Mouse (Mus musculus): ENCODE results near the gene Ankrd42. TPM values are rescaled to one million over a fixed set of nuclear protein-coding genes. Genes with fewer than 3 reads are reported as not detected.

The Ankrd42 gene
- total and polyA plus RNA-seq, 3 experiments, result 1.1 to 1.4 TPM; not detected in 1

GRCm38 (mm10) chr7:92658050-92658449, 21.1 kb upstream of the Ankrd42 start:
- Histone ChIP-seq H3K27ac (ENCODE audit: control insufficient read depth, low read depth, low read length) (no peak overlapping the region), H3K27me3 (ENCODE audit: control insufficient read depth in 1 of 2, insufficient read depth in 2 of 2, low read length in 2 of 2) (no peaks in the 10 kb centered on the region), H3K4me3 (ENCODE audit: control insufficient read depth in 1 of 2, insufficient read depth in 1 of 2, low read depth in 2 of 2, low read length in 2 of 2) (no peak overlapping the region), H3K9me3 (replicated peaks; ENCODE audit: insufficient read depth, low read length) (no peaks in the 10 kb centered on the region), H3K4me1 (ENCODE audit: control insufficient read depth in 1 of 2, insufficient read depth in 2 of 2, low read length in 2 of 2) (no peaks in the 10 kb centered on the region), H3K9ac (ENCODE audit: control insufficient read depth, low read depth, low read length, poor library complexity, severe bottlenecking) (no peak overlapping the region), H3K36me3 (ENCODE audit: control insufficient read depth in 1 of 2, insufficient read depth in 2 of 2, low read length in 2 of 2) (peaks cover 19 to 49% of the 10 kb centered on the region in 2 experiments), H3K79me2 (ENCODE audit: control insufficient read depth, insufficient read depth, low read length, poor library complexity) (peaks cover 24% of the 10 kb centered on the region)
- DNase-seq (ENCODE audit: low read depth, low spot score), result no peak
- TF ChIP-seq MAZ (IDR thresholded peaks at IDR 0.05; ENCODE audit: low read depth, low read length) (no peak), ZC3H11A (IDR thresholded peaks at IDR 0.05; ENCODE audit: low read depth, low read length) (no peak), MEF2A (IDR thresholded peaks at IDR 0.05; ENCODE audit: extremely low read depth, insufficient replicate concordance, low read depth, low read length, poor library complexity, severe bottlenecking) (no peak), USF2 (IDR thresholded peaks at IDR 0.05; ENCODE audit: borderline replicate concordance in 1 of 2, insufficient read depth in 1 of 2, low read depth in 1 of 2, low read length in 2 of 2) (no peak), TBP (IDR thresholded peaks at IDR 0.05; ENCODE audit: low read depth, low read length) (no peak), TCF12 (IDR thresholded peaks at IDR 0.05; ENCODE audit: low read depth, low read length) (no peak), CHD1 (IDR thresholded peaks at IDR 0.05; ENCODE audit: low read depth, low read length) (no peak)

GRCm38 (mm10) chr7:92656386-92656785, 19.4 kb upstream of the Ankrd42 start:
- Histone ChIP-seq H3K4me3 (ENCODE audit: control insufficient read depth in 1 of 2, insufficient read depth in 1 of 2, low read depth in 2 of 2, low read length in 2 of 2) (no peak overlapping the region), H3K27me3 (ENCODE audit: control insufficient read depth in 1 of 2, insufficient read depth in 2 of 2, low read length in 2 of 2) (no peaks in the 10 kb centered on the region), H3K79me2 (ENCODE audit: control insufficient read depth, insufficient read depth, low read length, poor library complexity) (peaks cover 21% of the 10 kb centered on the region), H3K27ac (ENCODE audit: control insufficient read depth, low read depth, low read length) (no peak overlapping the region), H3K36me3 (ENCODE audit: control insufficient read depth in 1 of 2, insufficient read depth in 2 of 2, low read length in 2 of 2) (peaks cover 17 to 45% of the 10 kb centered on the region in 2 experiments), H3K4me1 (ENCODE audit: control insufficient read depth in 1 of 2, insufficient read depth in 2 of 2, low read length in 2 of 2) (no peaks in the 10 kb centered on the region; a peak in 1 of 4 replicates), H3K9me3 (replicated peaks; ENCODE audit: insufficient read depth, low read length) (no peaks in the 10 kb centered on the region), H3K9ac (ENCODE audit: control insufficient read depth, low read depth, low read length, poor library complexity, severe bottlenecking) (no peak overlapping the region)
- no peak for DNase-seq (ENCODE audit: low read depth, low spot score)
- no peak for TF ChIP-seq MAX (IDR thresholded peaks at IDR 0.05; ENCODE audit: low read length)
- TF ChIP-seq NELFE (IDR thresholded peaks at IDR 0.05; ENCODE audit: low read depth, low read length), result no peak
- no peak for TF ChIP-seq USF1 (IDR thresholded peaks at IDR 0.05; ENCODE audit: low read depth, low read length)
- TF ChIP-seq GABPA (IDR thresholded peaks at IDR 0.05; ENCODE audit: low read depth, low read length), result no peak
- no peak for TF ChIP-seq KAT2A (conservative IDR thresholded peaks at IDR 0.05; ENCODE audit: low read depth, low read length)
- TF ChIP-seq EP300 (IDR thresholded peaks at IDR 0.05; ENCODE audit: low read depth in 1 of 2, low read length in 2 of 2), result no peak
- TF ChIP-seq ZKSCAN1 (IDR thresholded peaks at IDR 0.05; ENCODE audit: low read depth, low read length), result no peak
- TF ChIP-seq E2F4 (IDR thresholded peaks at IDR 0.05; ENCODE audit: borderline replicate concordance, low read depth, low read length), result no peak
- no peak for TF ChIP-seq MEF2A (IDR thresholded peaks at IDR 0.05; ENCODE audit: extremely low read depth, insufficient replicate concordance, low read depth, low read length, poor library complexity, severe bottlenecking)

Data from MEL (cell line).